Mouse (Mus musculus) heart, adult 11 months (tissue): ENCODE measurements around the gene Sh3bgrl2.

Experiments used
- DNase-seq: peaks from one replicate; pipeline ENCODE4 v3.0.0; 2022

Gene Sh3bgrl2

DNA sequence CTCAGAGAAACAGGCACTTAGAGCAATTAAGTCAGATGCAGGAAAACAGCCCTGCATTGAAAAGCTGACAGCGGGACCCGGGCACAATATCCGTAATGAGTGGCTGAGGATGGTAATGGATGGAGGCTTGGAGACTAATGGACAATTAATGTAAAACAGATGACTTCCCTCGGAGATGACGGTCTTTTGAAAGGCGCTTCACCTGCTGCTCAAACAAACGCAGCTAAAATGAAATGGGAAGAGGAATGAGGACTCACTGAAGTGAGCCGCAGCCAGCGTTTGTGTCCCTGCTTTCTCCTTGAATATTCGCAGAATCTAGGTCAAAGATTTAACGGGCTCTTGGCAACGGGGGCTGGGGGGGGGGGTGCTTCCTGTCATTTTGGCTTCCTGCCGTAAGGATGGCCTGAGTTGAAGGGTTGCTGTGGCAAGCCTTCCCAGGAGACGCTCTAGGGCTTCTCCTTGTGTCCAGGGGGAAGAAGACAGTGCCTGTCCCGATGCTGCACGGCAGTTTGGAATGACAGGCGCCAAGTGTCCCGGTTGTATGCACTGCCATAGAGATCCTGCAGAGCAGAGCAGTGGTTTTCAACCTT lies 138.5 kb downstream of the Sh3bgrl2 start:
- DNase-seq: peak; percentile 87

DNA sequence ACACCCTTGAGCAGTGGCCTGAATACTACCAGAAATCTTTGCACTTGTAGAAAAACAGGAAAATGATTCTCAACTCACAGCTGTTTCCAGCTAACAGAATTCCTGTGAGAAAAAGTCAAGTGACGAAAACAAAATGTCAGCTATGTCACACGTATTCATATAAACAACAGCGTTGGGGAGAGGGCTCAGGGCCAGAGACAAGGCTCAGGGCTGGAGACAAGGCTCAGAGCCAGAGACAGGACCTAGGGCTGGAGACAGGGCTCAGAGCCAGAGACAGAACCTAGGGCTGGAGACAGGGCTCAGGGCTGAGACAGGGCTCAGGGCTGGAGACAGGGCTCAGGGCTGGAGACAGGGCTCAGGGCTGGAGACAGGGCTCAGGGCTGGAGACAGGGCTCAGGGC lies 139.8 kb downstream of the Sh3bgrl2 start:
- peak; percentile 61 for DNase-seq
